20 mouse cellular contexts compared by ENCODE assay signal in the genomic region with DNA sequence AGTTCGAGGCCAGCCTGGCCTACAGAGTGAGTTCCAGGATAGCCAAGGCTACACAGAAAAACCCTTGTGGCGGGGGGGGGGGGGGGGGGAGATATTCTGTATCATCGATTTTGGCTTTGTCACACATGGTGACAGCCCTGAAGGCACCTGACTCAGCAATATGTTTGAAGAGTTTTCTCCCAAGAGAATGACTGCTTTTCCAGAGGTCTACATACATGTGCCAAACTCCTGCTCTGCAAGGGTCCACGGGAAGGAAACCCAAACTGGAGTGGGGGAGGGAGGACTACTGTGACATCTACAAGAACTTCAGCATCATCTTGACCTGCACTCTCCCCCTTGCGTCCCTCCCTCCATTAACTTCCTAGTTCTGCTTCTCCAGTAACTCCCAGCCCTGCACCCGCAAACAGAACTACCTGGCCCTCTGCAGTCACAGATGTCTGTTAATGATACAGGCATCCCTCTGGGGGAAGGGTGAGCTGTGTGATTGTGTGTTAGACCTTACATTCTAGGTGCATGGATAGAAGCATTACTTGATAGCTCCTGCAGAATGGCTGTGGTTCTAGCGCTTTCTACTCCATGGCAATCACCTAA. TPM values are rescaled to one million over a fixed set of nuclear protein-coding genes. Genes with fewer than 3 reads are reported as not detected.
DNase-seq lines count a peak whose midpoint lies in the region; ATAC-seq and TF ChIP-seq lines count a peak whose summit lies in the region.
"Had no signal": no experiment of that assay in that cellular context is flagged by ENCODE, and none has a peak within 500 bp of the region (broad histone marks: within the 10 kb centered on the region; RNA-seq: fewer than 3 reads in every experiment).

No protein-coding gene starts in this region.

- 0 out of 2 replicates have a peak overlapping the region, but pooled peaks have one; percentile 18 for H3K27ac ChIP-seq in kidney, embryonic 15.5 days
- H3K27ac ChIP-seq in hindbrain, embryonic 13.5 days: no peak overlapping the region
- H3K27ac ChIP-seq: hindbrain, embryonic 15.5 days; left cerebral cortex, adult 2 months; liver, embryonic 15.5 days; lung, embryonic 15.5 days had no signal

- ATAC-seq in kidney, embryonic 15.5 days (replicated peaks; ENCODE audit: low FRiP score): no peak
- ATAC-seq in G1E (ENCODE audit: extremely low read depth, insufficient number of reproducible peaks, low FRiP score, poor library complexity, severe bottlenecking): peak; percentile 41; the same call in 1 of the 2 replicates
- ATAC-seq in megakaryocyte progenitor cell, adult 5-6 weeks (replicated peaks; ENCODE audit: poor library complexity): 0 out of 2 replicates have a peak, but pooled peaks have one; percentile 3
- no peak for ATAC-seq in hindbrain, embryonic 13.5 days (ENCODE audit: low FRiP score)
- ATAC-seq: forebrain, embryonic 16.5 days had no signal

- no peak overlapping the region for H3K4me2 ChIP-seq in kidney, embryonic 15.5 days
- no peak overlapping the region for H3K4me2 ChIP-seq in hindbrain, embryonic 13.5 days
- H3K4me2 ChIP-seq: hindbrain, embryonic 15.5 days; liver, embryonic 15.5 days; lung, embryonic 15.5 days had no signal

- H3K9ac ChIP-seq in kidney, embryonic 15.5 days: no peak overlapping the region
- H3K9ac ChIP-seq in hindbrain, embryonic 13.5 days: no peak overlapping the region
- H3K9ac ChIP-seq: hindbrain, embryonic 15.5 days; liver, embryonic 15.5 days; lung, embryonic 15.5 days had no signal

- H3K4me3 ChIP-seq in kidney, embryonic 15.5 days (replicated peaks): no peak overlapping the region
- peak overlapping the region; percentile 31; the same call in 1 of the 2 replicates for H3K4me3 ChIP-seq in G1E (ENCODE audit: low read depth, low read length)
- H3K4me3 ChIP-seq in hindbrain, embryonic 13.5 days: no peak overlapping the region
- H3K4me3 ChIP-seq: hindbrain, embryonic 15.5 days; left cerebral cortex, adult 2 months; liver, embryonic 15.5 days; lung, embryonic 15.5 days had no signal

- 86% methylated on average over 7 of the region's 7 CpGs for WGBS in kidney, embryonic 15.5 days
- WGBS in hindbrain, embryonic 13.5 days: 93% methylated on average over 7 of the region's 7 CpGs

- H3K27me3 ChIP-seq in kidney, embryonic 15.5 days: no peaks in the 10 kb centered on the region
- H3K27me3 ChIP-seq in G1E (ENCODE audit: insufficient read depth, low read length): no peaks in the 10 kb centered on the region
- no peaks in the 10 kb centered on the region for H3K27me3 ChIP-seq in hindbrain, embryonic 13.5 days
- H3K27me3 ChIP-seq: hindbrain, embryonic 15.5 days; liver, embryonic 15.5 days; lung, embryonic 15.5 days had no signal

- H3K9me3 ChIP-seq in kidney, embryonic 15.5 days (replicated peaks): no peaks in the 10 kb centered on the region
- H3K9me3 ChIP-seq in G1E (replicated peaks): no peaks in the 10 kb centered on the region
- no peaks in the 10 kb centered on the region for H3K9me3 ChIP-seq in hindbrain, embryonic 13.5 days
- H3K9me3 ChIP-seq: hindbrain, embryonic 15.5 days; liver, embryonic 15.5 days; lung, embryonic 15.5 days had no signal

- intact Hi-C loops in heart, postnatal 10 days (cut with DNase I): no loop called here

- TF ChIP-seq CTCF in G1E (IDR thresholded peaks at IDR 0.05; ENCODE audit: low read depth, low read length): no peak

- peaks cover 29% of the 10 kb centered on the region for H3K4me1 ChIP-seq in kidney, embryonic 15.5 days
- H3K4me1 ChIP-seq in G1E (ENCODE audit: insufficient read depth, low read depth, low read length): peaks cover 78% of the 10 kb centered on the region
- H3K4me1 ChIP-seq in hindbrain, embryonic 13.5 days (replicated peaks): peaks cover 6% of the 10 kb centered on the region; the same call in 1 of the 2 replicates
- H3K4me1 ChIP-seq: hindbrain, embryonic 15.5 days had no signal

- H3K36me3 ChIP-seq in kidney, embryonic 15.5 days: no peaks in the 10 kb centered on the region
- peaks cover 95% of the 10 kb centered on the region for H3K36me3 ChIP-seq in G1E (replicated peaks)
- peaks cover 7% of the 10 kb centered on the region; the same call in 1 of the 2 replicates for H3K36me3 ChIP-seq in hindbrain, embryonic 13.5 days
- H3K36me3 ChIP-seq: liver, embryonic 15.5 days; lung, embryonic 15.5 days had no signal

- DNase-seq in heart, adult 11 months: peak; percentile 79
- no peak for DNase-seq in heart, postnatal 10 days
- DNase-seq in kidney, postnatal 10 days: no peak
- peak; percentile 53 for DNase-seq in G1E (ENCODE audit: low spot score)
- DNase-seq in kidney, postnatal 25 days: no peak
- DNase-seq: adrenal gland, postnatal 14 days; cerebellum, adult 9-10 months; gastrocnemius, postnatal 10 days; lung, postnatal 4 days; midbrain, embryonic 14.5 days; right cerebral cortex, postnatal 14 days; spleen, adult 18-20 months had no signal

RNA-seq across cellular contexts. Expression of gene Pfkp, which starts 10.9 kb away (rescaled TPM):
- total RNA-seq in heart, postnatal 10 days (2021): 10 to 100 TPM; 67.3 to 78.2 TPM
- 25.6 and 28.3 TPM in 2 replicates for polyA plus RNA-seq in kidney, embryonic 15.5 days (2015; fragmentation: Nextera tagmentation; extraction: Ambion mirVana)
- total RNA-seq in G1E (2014; fragmentation: Nextera tagmentation) (138 and 139 TPM in 2 replicates), G1E (2017) (264 and 287 TPM in 2 replicates)
- polyA plus RNA-seq in G1E (2012): 54.1 and 96.4 TPM in 2 replicates
- total RNA-seq in megakaryocyte progenitor cell, adult 5-6 weeks (2015): 45.2 and 49.0 TPM in 2 replicates
- total RNA-seq in megakaryocyte progenitor cell, adult 5-6 weeks (2017): 98.1 and 99.4 TPM in 2 replicates
- 213 and 231 TPM in 2 replicates for polyA plus RNA-seq in hindbrain, embryonic 13.5 days (2015; fragmentation: Nextera tagmentation; extraction: Ambion mirVana)

Comparison
In these comparisons a context has a peak if more than half of its experiments do, and no peak if none do; other contexts are left out.
1. DNase-seq: peak in heart, adult 11 months (single experiment) and G1E (single experiment); none in heart, postnatal 10 days (0 of 2), kidney, postnatal 10 days (single experiment) and kidney, postnatal 25 days (0 of 2).
2. ATAC-seq: peak in G1E (single experiment) and megakaryocyte progenitor cell, adult 5-6 weeks (single experiment); none in kidney, embryonic 15.5 days (single experiment) and hindbrain, embryonic 13.5 days (single experiment).